Mouse (Mus musculus): ENCODE data around the gene Ankrd44.

DNA sequence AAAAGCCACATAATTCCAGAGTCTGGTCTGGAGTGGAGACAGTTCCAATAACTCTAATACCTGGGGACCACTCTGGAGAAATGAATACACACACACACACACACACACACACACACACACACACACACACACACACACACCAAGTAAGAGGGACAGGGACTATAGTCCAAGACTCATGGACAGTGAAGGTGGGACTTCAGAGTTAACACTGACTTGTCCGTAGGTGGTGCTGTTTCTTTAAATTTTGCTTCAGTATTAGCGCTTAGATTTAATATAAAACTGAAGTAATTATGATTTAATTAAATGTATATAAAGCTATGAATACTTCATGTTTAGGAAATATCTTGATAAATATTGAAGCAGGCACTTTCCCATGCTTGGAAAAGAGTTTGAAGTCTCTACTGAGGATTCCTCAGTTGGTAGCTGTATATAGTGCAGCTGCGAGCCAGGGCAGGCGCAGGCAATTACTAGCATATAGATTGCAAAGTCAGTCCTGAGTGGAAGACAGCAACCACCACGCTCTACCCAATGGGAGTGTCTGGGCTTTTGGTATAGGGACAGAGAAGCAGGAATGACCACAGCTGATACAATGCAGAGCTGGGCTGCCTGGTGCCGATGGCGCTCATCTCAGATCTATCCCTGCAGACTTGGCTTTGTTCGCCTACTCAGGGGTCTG is 170.4 kb downstream of the Ankrd44 start:
- no peak for TF ChIP-seq POLR2A (IDR thresholded peaks at IDR 0.05; ENCODE audit: control insufficient read depth, low read depth, low read length)
- no peak for TF ChIP-seq CTCF (IDR thresholded peaks at IDR 0.05; ENCODE audit: control insufficient read depth, insufficient read depth, insufficient replicate concordance, low read depth, low read length)

Measured in testis, adult 2 months (tissue).